Comparison of ENCODE assay signal across 26 mouse cellular contexts in genomic region chr3:84336342-84336741, GRCm38 (mm10). TPM values are rescaled to one million over a fixed set of nuclear protein-coding genes. Genes with fewer than 3 reads are reported as not detected.
DNase-seq lines count a peak whose midpoint lies in the region; TF ChIP-seq lines count a peak whose summit lies in the region.
"Had no signal": no experiment of that assay in that cellular context is flagged by ENCODE, and none has a peak within 500 bp of the region (broad histone marks: within the 10 kb centered on the region; RNA-seq: fewer than 3 reads in every experiment).

No protein-coding gene starts in this region.

- TF ChIP-seq POLR2A in kidney, adult 2 months (IDR thresholded peaks at IDR 0.05; ENCODE audit: low read depth, low read length): no peak

- H3K4me1 ChIP-seq in kidney, adult 2 months (ENCODE audit: control insufficient read depth, insufficient read depth, low read length): peaks cover 2% of the 10 kb centered on the region; the same call in 1 of the 2 replicates

- WGBS in kidney, adult 2 months: 80% methylated on average over 12 of the region's 12 CpGs

- no peak for TF ChIP-seq CTCF in kidney, adult 2 months (conservative IDR thresholded peaks at IDR 0.05; ENCODE audit: insufficient read depth, insufficient read length, low read depth, low read length)

- peak; percentile 54 for DNase-seq in adrenal gland, postnatal 10 days
- DNase-seq in adrenal gland, postnatal 25 days: no peak
- peak; percentile 27 for DNase-seq in kidney, adult 2 months
- DNase-seq in kidney, adult 9 months: no peak
- peak; percentile 34 for DNase-seq in lung, postnatal 10 days
- no peak for DNase-seq in lung, postnatal 14 days
- peak; percentile 49 for DNase-seq in lung, postnatal 36 days
- DNase-seq in left cerebral cortex, adult 11 months (ENCODE audit: low spot score): no peak
- DNase-seq: B cell, adult 2 months; cerebellum, adult 18-20 months; cerebellum, adult 9-10 months; cerebellum, postnatal 14 days; gastrocnemius, postnatal 10 days; gastrocnemius, postnatal 36 days; heart, postnatal 14 days; heart, postnatal 4 days had no signal

- H3K36me3 ChIP-seq in kidney, adult 2 months (ENCODE audit: control insufficient read depth, insufficient read depth, low read length): no peaks in the 10 kb centered on the region
- H3K36me3 ChIP-seq: forebrain, embryonic 10.5 days; G1E; heart, embryonic 10.5 days; heart, embryonic 13.5 days had no signal

- H3K27ac ChIP-seq in kidney, adult 2 months (ENCODE audit: insufficient read depth, low read depth, low read length): no peak overlapping the region
- H3K27ac ChIP-seq: forebrain, embryonic 10.5 days; forebrain, embryonic 13.5 days; heart, adult 2 months; heart, embryonic 10.5 days; heart, embryonic 13.5 days; hindbrain, embryonic 14.5 days; hindbrain, postnatal 0 days had no signal

- H3K27me3 ChIP-seq in kidney, adult 2 months (replicated peaks; ENCODE audit: control insufficient read depth, insufficient read depth, low read length): no peaks in the 10 kb centered on the region
- H3K27me3 ChIP-seq: Patski had no signal

- H3K4me3 ChIP-seq in kidney, adult 2 months (ENCODE audit: insufficient read depth, low read depth, low read length): no peak overlapping the region
- H3K4me3 ChIP-seq: forebrain, embryonic 10.5 days; forebrain, embryonic 13.5 days; heart, adult 2 months; heart, embryonic 10.5 days; heart, embryonic 13.5 days had no signal

RNA-seq across cellular contexts. Expression of gene Trim2, which starts 29.7 kb away (rescaled TPM):
- total RNA-seq in adrenal gland, postnatal 10 days (2021): 10 to 100 TPM; 53.1 to 58.5 TPM
- 71.7 and 83.1 TPM in 2 replicates for total RNA-seq in adrenal gland, postnatal 25 days (2021)
- 44.5 and 49.2 TPM in 2 replicates for polyA plus RNA-seq in kidney, adult 2 months (2012; rRNA removed)
- total RNA-seq: granulocyte monocyte progenitor cell, adult 5-6 weeks had no signal
- polyA plus RNA-seq: G1E had no signal

Comparison
In these comparisons a context has a peak if more than half of its experiments do, and no peak if none do; other contexts are left out.
1. DNase-seq: peak in adrenal gland, postnatal 10 days (single experiment), kidney, adult 2 months (single experiment), lung, postnatal 10 days (single experiment) and lung, postnatal 36 days (single experiment); none in adrenal gland, postnatal 25 days (single experiment), kidney, adult 9 months (single experiment), lung, postnatal 14 days (single experiment) and left cerebral cortex, adult 11 months (single experiment).